Mouse (Mus musculus): ENCODE results near the gene Nfia. TPM values are rescaled to one million over a fixed set of nuclear protein-coding genes. Genes with fewer than 3 reads are reported as not detected.

The Nfia gene
- polyA plus RNA-seq, 1 experiment from 2014 or later, result 21.3 TPM

DNA sequence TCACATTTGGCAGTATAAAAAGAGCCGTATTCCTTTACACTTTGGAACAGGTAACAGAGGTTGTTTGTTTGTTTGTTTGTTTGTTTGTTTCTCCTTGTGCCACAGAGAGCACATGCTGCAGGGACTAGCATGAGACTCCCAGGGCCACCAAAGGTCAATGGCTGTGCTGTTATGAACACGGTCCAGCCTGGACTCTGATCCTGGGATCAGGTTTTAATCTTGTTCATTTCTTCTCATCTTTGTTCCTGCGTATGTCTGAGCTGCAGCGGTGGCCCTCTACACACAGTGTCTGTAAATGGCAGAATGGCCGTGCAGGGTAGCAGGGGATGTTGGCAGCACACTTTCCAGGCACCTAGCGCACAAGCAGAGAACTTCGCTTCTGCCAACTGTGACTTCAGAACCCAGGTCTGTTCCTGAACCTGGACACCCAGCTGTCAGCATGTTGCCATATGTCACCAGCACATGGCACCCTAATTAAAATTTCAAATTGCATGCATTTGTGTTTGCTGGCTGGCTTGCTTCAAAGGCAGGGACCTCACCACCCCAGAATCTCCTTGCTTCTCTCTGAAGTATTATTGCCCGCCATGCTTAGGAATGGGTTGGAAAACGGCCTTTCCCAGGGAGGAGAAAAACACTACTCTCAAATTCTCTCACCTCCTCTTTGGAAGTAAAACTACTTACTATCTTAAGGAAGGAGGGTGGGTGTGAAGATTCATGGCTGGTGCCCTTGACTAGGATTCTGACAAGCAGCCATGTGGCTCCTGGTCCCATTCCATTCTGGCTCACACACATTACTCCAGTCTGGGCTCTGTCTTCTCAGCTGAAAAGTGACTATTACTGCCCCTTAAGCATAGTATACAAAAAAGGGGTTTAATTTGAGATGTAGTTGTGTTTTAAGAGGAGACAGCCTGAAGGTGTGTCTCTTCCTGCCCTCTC is 107.9 kb downstream of the Nfia start:
- Histone ChIP-seq H3K4me1 (peaks cover 8% of the 10 kb centered on the region; the same call in 1 of the 2 replicates), H3K27ac (no peak overlapping the region), H3K4me3 (no peak overlapping the region), H3K27me3 (ENCODE audit: low read depth, poor library complexity, severe bottlenecking) (no peaks in the 10 kb centered on the region), H3K36me3 (no peaks in the 10 kb centered on the region), H3K9me3 (replicated peaks) (no peaks in the 10 kb centered on the region)
- 82% methylated on average over 9 of the region's 9 CpGs for WGBS
- DNase-seq (ENCODE audit: low spot score), result no peak

GRCm38 (mm10) chr4:97885574-97885973 is 113.0 kb downstream of the Nfia start:
- Histone ChIP-seq H3K27me3 (ENCODE audit: low read depth, poor library complexity, severe bottlenecking) (no peaks in the 10 kb centered on the region), H3K36me3 (no peaks in the 10 kb centered on the region), H3K27ac (no peak overlapping the region), H3K9me3 (replicated peaks) (no peaks in the 10 kb centered on the region), H3K4me3 (no peak overlapping the region), H3K4me1 (peaks cover under 1% of the 10 kb centered on the region; the same call in 1 of the 2 replicates)
- WGBS, result 91% methylated on average over 5 of the region's 5 CpGs
- DNase-seq (ENCODE audit: low spot score), result no peak

DNA sequence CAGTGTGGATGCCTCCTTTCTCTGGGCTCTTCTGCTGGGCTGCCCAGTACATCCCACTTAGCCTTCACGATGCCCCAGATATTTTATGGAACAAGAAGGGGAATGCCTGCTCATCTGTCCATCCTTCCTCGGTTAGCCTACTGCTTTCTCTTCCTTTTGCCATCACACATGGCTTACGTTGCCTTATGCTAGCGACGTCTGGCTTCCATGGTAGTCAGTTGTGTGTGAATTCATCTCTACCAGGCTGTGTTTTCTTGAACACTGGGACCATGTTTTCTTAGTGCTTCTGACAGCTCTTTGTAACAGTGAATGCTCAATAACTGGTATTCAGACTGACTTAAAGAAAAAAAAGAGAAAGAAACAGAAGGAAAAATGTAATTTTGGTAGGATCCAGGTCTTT is 113.7 kb downstream of the Nfia start:
- no peaks in the 10 kb centered on the region for H3K9me3 ChIP-seq (replicated peaks)
- WGBS, result 91% methylated on average over 5 of the region's 5 CpGs
- no peaks in the 10 kb centered on the region for H3K27me3 ChIP-seq (ENCODE audit: low read depth, poor library complexity, severe bottlenecking)
- H3K36me3 ChIP-seq, result no peaks in the 10 kb centered on the region
- no peak overlapping the region for H3K27ac ChIP-seq
- no peaks in the 10 kb centered on the region for H3K4me1 ChIP-seq
- no peak overlapping the region for H3K4me3 ChIP-seq
- no peak for DNase-seq (ENCODE audit: low spot score)

- no peaks in the 10 kb centered on the region for H3K36me3 ChIP-seq
- no peaks in the 10 kb centered on the region for H3K9me3 ChIP-seq (replicated peaks)
- H3K27ac ChIP-seq, result no peak overlapping the region
- DNase-seq (ENCODE audit: low spot score), result no peak
- no peak overlapping the region for H3K4me3 ChIP-seq
- no peaks in the 10 kb centered on the region for H3K27me3 ChIP-seq (ENCODE audit: low read depth, poor library complexity, severe bottlenecking)
- H3K4me1 ChIP-seq, result no peaks in the 10 kb centered on the region
- WGBS, result 90% methylated on average over 1 of the region's 1 CpGs
These were observed 114.7 kb downstream of the Nfia start for GRCm38 (mm10) chr4:97887228-97887627.

DNA sequence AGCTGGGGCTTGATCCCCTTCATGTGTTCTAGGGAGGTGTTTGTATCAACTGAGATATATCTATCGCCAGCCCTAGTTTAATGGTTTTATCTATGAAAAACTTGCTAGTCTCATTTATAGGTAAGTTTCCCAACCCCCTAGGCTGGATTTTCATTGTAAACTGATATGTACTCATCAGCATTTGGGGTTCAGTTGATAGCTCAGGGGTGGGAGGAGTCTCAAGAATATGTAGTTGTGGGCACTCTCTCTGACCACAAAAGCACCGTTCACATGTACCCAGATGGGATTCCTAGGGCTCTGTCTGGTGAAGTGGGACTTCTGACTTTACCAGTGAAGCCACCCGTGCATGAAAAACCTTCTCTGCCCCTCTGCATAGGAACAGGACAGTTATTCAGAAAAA is 118.5 kb downstream of the Nfia start:
- DNase-seq (ENCODE audit: low spot score), result no peak
- WGBS, result 90% methylated on average over 3 of the region's 3 CpGs
- Histone ChIP-seq H3K27ac (no peak overlapping the region), H3K9me3 (replicated peaks) (no peaks in the 10 kb centered on the region), H3K36me3 (no peaks in the 10 kb centered on the region), H3K4me1 (no peaks in the 10 kb centered on the region), H3K4me3 (no peak overlapping the region), H3K27me3 (ENCODE audit: low read depth, poor library complexity, severe bottlenecking) (no peaks in the 10 kb centered on the region)

DNA sequence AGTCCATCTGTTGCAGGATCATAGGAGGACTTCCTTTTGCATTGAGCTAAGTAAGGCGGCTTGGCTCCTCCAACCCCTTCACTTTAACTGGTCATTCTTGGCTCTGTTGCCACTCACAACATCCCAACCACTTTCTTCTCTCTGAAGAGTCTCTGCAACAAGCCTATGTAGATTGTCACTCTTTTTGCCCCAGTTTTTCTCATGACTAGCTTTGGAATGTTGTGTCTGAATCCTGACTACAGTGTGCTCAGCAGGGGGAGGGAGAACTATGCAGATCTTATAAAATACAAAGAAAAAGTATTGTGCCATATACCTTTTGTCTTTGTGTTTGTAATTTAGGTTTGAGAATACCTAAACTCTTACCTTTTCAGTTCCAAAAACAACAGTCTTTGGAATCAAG is 119.1 kb downstream of the Nfia start:
- WGBS, result 75% methylated on average over 1 of the region's 1 CpGs

DNA sequence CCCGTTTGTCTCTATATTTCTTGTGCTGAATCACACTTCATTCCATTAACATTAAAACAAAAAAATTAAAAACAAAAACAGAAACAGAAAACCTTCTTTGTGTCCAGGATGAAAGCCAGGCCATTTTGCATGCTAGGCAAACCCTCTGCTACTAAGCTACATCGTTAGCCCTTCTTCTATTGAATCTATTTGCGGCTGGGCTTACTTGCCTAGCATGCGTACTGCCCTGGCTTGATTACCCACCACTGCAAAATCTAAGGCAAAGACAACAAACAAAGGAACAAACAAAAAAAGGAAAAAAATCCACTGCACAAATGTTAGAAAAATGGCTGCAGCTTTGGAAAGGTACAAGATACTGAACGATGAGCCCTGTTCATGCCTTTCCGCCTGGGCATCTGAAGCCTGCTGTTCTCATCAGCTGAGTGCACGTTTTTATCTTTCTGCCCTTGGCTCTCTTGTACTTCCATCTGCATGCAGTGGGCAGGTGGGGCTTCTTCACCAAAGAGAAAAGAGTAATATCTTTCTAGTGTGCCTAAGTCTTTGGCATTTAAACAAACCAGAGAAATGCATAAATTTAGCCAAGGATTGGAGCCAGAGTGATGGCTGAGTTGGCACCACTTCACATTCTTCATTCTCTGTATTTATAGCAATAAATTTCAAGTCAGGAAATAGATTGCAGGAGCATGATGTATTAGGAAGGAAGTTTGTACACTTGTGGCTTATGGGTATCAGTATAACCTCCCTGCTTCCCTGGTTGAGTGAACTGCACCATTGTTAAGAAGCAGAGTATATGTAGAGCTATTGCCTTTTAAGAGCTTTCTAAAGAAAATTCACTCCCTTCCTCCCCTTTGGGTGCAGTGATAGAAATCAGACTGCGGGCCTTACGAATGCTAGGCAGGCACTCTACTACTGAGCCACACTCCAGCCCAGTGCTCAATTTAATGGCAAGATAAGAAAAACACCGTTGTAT is 121.7 kb downstream of the Nfia start:
- no peaks in the 10 kb centered on the region for H3K4me1 ChIP-seq
- WGBS, result 92% methylated on average over 10 of the region's 10 CpGs
- H3K27ac ChIP-seq, result no peak overlapping the region
- no peaks in the 10 kb centered on the region for H3K36me3 ChIP-seq
- no peak for DNase-seq (ENCODE audit: low spot score)
- H3K27me3 ChIP-seq (ENCODE audit: low read depth, poor library complexity, severe bottlenecking), result no peaks in the 10 kb centered on the region
- no peak overlapping the region for H3K4me3 ChIP-seq
- H3K9me3 ChIP-seq (replicated peaks), result no peaks in the 10 kb centered on the region

More for the DNA sequence above, 119.1 kb downstream of the Nfia start:
- Histone ChIP-seq H3K4me3 (no peak overlapping the region), H3K27me3 (ENCODE audit: low read depth, poor library complexity, severe bottlenecking) (no peaks in the 10 kb centered on the region), H3K4me1 (no peaks in the 10 kb centered on the region), H3K36me3 (no peaks in the 10 kb centered on the region), H3K9me3 (replicated peaks) (no peaks in the 10 kb centered on the region), H3K27ac (no peak overlapping the region)
- no peak for DNase-seq (ENCODE audit: low spot score)

- Histone ChIP-seq H3K36me3 (no peaks in the 10 kb centered on the region), H3K9me3 (replicated peaks) (no peaks in the 10 kb centered on the region), H3K27me3 (ENCODE audit: low read depth, poor library complexity, severe bottlenecking) (no peaks in the 10 kb centered on the region), H3K4me1 (no peaks in the 10 kb centered on the region), H3K4me3 (no peak overlapping the region), H3K27ac (no peak overlapping the region)
- no peak for DNase-seq (ENCODE audit: low spot score)
- WGBS, result 90% methylated on average over 5 of the region's 5 CpGs
These were observed 123.4 kb downstream of the Nfia start for GRCm38 (mm10) chr4:97895940-97896339.

DNA sequence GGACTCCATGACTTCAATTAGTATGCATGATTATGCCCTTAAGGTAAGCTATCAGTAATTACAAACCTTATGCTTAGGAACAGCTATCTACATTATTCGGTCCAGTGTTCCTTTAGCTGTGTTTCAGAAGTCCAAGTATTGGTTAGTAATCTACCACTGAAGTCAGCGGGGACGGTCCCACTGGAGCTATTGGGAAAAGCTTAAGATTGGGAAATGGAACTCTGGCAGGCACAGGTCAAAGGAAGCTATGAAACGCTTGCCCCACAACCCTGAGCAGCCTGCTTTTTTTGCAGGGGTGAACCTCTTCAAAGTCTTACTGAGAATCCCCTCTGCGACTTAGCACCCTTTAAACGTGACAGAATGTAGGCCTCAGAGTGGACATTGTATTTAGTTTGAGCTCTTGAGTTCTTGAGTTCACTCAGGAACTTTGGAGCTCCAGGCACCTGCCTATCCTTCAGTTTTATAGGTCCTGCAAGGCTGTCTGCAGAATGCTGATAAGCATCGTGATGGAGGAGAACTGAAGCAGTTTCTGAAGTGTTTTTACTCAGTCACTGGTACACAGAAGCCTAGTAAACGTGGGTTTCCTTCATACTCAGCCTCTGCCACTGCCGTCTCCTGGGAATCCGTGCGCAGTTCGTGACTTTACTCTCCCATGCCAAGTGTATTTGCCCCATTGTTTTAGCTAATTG is 127.9 kb downstream of the Nfia start:
- H3K9me3 ChIP-seq (replicated peaks), result no peaks in the 10 kb centered on the region
- H3K27me3 ChIP-seq (ENCODE audit: low read depth, poor library complexity, severe bottlenecking), result no peaks in the 10 kb centered on the region
- no peak overlapping the region for H3K27ac ChIP-seq
- H3K4me1 ChIP-seq, result no peaks in the 10 kb centered on the region
- H3K4me3 ChIP-seq, result no peak overlapping the region
- no peak for DNase-seq (ENCODE audit: low spot score)
- WGBS, result 86% methylated on average over 12 of the region's 12 CpGs
- H3K36me3 ChIP-seq, result no peaks in the 10 kb centered on the region

DNA sequence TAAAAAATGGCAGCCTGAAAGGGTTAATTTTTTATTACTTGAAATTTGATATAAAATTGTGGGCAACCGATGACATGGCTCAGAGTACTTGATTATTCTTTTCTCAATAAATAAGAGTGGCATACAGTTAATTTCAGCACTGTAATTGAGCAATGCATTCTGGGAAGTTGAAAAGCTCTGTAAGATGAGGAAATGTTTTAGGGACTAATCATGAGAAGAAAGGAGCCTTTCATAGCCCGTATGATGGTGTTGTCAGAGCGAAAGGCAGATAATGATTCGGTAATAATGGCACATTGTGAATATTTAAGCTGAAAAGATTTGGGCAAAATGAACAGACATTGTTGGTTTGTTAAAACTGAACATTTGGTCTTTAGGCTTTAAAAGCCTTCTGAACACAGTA is 133.3 kb downstream of the Nfia start:
- no peaks in the 10 kb centered on the region for H3K27me3 ChIP-seq (ENCODE audit: low read depth, poor library complexity, severe bottlenecking)
- H3K4me3 ChIP-seq, result no peak overlapping the region
- DNase-seq (ENCODE audit: low spot score), result no peak
- no peaks in the 10 kb centered on the region for H3K36me3 ChIP-seq
- no peaks in the 10 kb centered on the region for H3K9me3 ChIP-seq (replicated peaks)
- H3K4me1 ChIP-seq, result peaks cover 8% of the 10 kb centered on the region; the same call in 1 of the 2 replicates
- 80% methylated on average over 4 of the region's 4 CpGs for WGBS
- no peak overlapping the region for H3K27ac ChIP-seq

- no peaks in the 10 kb centered on the region for H3K36me3 ChIP-seq
These were observed 136.1 kb downstream of the Nfia start for GRCm38 (mm10) chr4:97908576-97909147.

DNA sequence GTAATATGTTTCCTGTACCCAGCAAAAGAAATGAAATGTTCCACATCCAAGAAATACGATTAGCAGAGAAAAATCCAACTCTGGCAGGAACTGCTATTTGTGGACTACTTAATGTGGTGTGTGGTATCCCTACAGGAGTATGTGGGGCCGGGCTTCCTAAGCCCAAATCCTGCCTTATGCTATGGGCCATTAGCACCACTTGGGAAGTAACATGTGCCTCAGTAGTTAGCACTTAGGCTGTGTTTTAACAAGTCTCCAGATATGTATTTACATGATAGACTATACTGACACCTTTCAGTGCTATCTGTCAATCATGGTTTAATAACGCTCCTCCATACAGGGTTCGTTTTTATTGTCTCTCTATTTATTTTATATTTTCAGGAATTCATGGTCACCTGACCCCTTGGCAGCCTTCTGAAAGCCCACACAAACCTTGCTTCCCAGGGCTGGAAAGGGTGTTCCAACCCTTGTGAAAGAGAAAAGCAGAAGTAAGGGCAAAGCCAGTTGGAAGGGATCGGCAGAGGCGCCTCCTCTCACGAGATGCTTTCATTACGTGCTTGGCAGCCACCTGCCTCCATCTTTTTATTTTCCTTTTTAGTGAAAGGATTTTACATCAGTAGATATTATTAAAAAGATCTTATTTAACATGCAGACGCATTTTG is 137.7 kb downstream of the Nfia start:
- Histone ChIP-seq H3K27ac (no peak overlapping the region), H3K4me1 (peaks cover 8% of the 10 kb centered on the region; the same call in 1 of the 2 replicates), H3K4me3 (no peak overlapping the region), H3K9me3 (replicated peaks) (no peaks in the 10 kb centered on the region), H3K27me3 (ENCODE audit: low read depth, poor library complexity, severe bottlenecking) (no peaks in the 10 kb centered on the region), H3K36me3 (no peaks in the 10 kb centered on the region)
- DNase-seq (ENCODE audit: low spot score), result no peak
- 92% methylated on average over 9 of the region's 9 CpGs for WGBS

More at GRCm38 (mm10) chr4:97908576-97909147, 136.1 kb downstream of the Nfia start:
- Histone ChIP-seq H3K9me3 (replicated peaks) (no peaks in the 10 kb centered on the region), H3K27ac (no peak overlapping the region), H3K4me1 (peaks cover 8% of the 10 kb centered on the region; the same call in 1 of the 2 replicates), H3K27me3 (ENCODE audit: low read depth, poor library complexity, severe bottlenecking) (no peaks in the 10 kb centered on the region), H3K4me3 (no peak overlapping the region)
- DNase-seq (ENCODE audit: low spot score), result no peak
- WGBS, result 75% methylated on average over 4 of the region's 4 CpGs
